Mouse (Mus musculus) cortical plate, adult 2 months (tissue): ENCODE results near the gene Slc4a2. TPM values are rescaled to one million over a fixed set of nuclear protein-coding genes. Genes with fewer than 3 reads are reported as not detected.

Experiments
- H3K27ac ChIP-seq: fragments of 200-500 bp; 2 replicates; pipeline ENCODE4 v1.5.1; 2012; ENCODE audit warnings: low read length, control low read depth, inconsistent platforms; ENCODE audit not compliant: insufficient read depth
- H3K4me1 ChIP-seq: fragments of 200-500 bp; 2 replicates; pipeline ENCODE4 v1.6.1; 2011; ENCODE audit warnings: low read length; ENCODE audit not compliant: control insufficient read depth, insufficient read depth
- H3K4me3 ChIP-seq: fragments of 200-500 bp; 2 replicates; pipeline ENCODE4 v1.5.1; 2011; ENCODE audit warnings: mild to moderate bottlenecking, low read length, control low read depth; ENCODE audit not compliant: insufficient read depth
- CTCF ChIP-seq: fragments of 200-500 bp; IDR thresholded peaks from 2 replicates; pipeline ENCODE4 v1.5.1; 2011; ENCODE audit warnings: mild to moderate bottlenecking, control low read depth, low read length; ENCODE audit not compliant: insufficient read depth; ENCODE audit errors: extremely low read depth
- POLR2A ChIP-seq: fragments of 200-500 bp; IDR thresholded peaks from 2 replicates; pipeline ENCODE4 v1.6.1; 2011; ENCODE audit warnings: mild to moderate bottlenecking, low read length, control low read depth; ENCODE audit not compliant: insufficient read depth; ENCODE audit errors: extremely low read depth
- polyA plus RNA-seq: library from polyadenylated mRNA; depleted of rRNA; stranded (reverse); fragments of >200 nt; gene quantifications from 2 replicates; pipeline ENCODE4 v1.2.3, GENCODE M21; 2012

Slc4a2 gene
- polyA plus RNA-seq, 1 experiment, result 39.9 TPM

DNA sequence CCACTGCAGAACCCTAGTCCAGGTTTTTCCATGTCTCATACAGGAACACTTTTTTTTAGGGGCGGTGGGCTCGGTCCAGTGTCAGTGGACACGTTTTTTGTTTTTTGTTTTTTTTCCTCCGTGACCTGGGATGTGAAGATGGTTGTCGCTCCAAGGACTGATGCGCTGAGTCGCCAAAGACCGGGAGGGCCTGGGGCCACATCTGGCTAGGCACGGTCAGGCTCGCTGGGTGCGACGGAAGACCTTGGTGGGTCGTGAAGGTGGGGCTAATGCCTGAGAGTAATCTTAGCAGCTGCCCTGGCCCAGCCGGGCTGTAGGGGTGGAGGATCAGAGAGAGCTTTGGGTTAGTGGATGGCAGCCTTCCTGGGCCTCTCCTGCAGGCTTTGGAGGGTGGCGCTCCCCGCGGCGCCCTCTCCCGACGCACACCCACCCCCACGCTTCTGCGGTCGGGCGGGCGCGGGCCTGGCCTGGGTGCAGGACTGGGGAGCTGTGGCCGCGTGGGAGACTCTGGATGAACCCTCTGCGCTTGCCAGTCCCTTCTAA lies 29.1 kb downstream of the Slc4a2 start:
- Histone ChIP-seq H3K27ac (peak overlapping the region; percentile 31), H3K4me1 (peaks cover 17% of the 10 kb centered on the region), H3K4me3 (peak overlapping the region; percentile 95)
- TF ChIP-seq POLR2A, result no peak
- TF ChIP-seq CTCF, result no peak

DNA sequence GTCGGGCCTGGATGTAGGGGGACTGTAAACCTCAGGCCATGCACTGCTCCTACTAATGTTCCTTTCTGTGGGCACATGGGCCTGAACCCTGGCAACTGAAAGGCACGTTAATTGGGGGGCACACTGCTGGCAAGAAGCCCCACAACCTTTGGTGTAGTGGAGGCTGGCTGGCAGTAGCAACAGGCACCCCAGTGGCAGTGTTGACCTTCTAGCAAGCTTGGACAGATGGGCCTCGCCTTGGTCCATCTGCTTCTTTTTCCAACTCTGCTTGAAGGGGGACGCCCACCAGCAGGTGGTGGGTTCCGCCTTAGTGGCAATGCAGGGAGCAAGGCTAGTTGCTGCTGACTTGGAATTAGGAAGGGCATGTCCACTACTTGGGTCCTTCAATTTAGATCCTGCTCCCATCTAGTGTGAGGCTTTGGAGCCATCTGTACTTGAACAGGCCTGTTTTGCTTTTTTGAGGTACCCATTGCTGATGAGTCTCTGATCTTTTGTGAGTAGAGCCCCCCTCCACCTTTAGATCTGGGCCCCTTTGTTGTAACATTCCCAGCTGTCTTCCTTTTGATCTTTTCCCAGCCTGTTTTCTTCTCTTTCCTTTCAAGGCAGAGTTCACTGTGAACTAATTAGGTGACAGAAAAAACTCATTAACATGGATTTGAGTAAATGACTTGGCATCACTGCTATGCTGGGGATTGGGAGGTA lies 29.8 kb downstream of the Slc4a2 start:
- peak overlapping the region; percentile 95 for H3K4me3 ChIP-seq
- no peak overlapping the region for H3K27ac ChIP-seq
- no peak for TF ChIP-seq POLR2A
- no peak for TF ChIP-seq CTCF
- peaks cover 17% of the 10 kb centered on the region for H3K4me1 ChIP-seq

DNA sequence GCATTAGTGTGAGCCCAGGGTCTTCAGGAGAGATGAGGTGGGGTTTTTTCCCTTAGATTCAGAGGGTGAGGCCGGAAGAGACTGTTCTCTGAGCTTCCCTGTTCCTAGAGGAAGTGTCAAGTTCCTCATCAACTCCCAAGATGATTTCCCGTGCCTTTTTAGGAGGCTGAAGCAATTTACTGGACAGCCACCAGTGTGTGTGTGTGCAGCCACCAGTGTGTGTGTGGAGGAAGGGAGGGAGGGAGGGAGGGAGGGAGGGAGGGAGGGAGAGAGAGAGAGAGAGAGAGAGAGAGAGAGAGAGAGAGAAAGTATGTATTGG lies 30.3 kb downstream of the Slc4a2 start:
- Histone ChIP-seq H3K4me3 (peak overlapping the region; percentile 95), H3K4me1 (peaks cover 17% of the 10 kb centered on the region), H3K27ac (no peak overlapping the region)
- TF ChIP-seq POLR2A (no peak), CTCF (no peak)

DNA sequence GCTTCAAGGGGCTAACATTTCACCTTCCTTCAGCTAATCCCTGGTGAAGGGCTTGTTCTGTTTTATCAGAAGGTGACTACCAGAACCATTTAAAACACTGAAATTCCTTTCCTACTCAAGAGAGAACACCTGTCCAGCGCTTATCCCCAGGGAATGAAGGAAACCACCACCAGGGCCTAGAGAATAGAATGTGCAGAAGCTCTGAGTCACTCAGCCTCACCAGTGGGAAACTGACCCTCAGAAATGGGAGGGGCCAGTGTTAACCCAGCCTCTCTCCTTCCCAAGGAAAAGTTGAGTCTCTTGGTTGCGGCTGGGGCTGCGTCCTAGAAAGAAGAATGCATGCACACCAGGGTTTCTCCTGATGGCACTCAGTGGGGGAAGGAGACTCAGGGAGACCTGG lies 31.4 kb downstream of the Slc4a2 start:
- no peak overlapping the region; the same call in 1 of the 2 replicates for H3K4me3 ChIP-seq

DNA sequence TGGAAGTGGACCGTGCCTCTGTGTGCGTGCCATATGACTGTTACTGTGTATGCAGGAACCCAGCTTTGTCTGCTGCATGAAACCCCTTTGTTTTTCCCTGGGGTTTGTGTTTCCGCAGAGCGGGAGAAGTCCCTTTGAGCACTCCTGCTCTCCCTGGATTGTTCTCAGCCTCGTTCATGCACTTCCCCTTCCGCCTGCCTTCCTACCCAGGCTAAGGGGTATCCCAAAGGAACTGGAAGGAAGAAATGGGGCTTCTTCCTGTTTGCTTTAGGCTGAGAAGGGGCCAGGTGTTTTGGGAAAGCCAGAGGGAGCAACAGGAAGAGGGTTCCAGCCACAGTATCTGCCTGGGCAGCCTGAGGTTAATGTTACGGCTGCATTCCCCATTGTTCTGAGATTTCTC lies 32.0 kb downstream of the Slc4a2 start:
- Histone ChIP-seq H3K27ac (no peak overlapping the region), H3K4me1 (peaks cover 18% of the 10 kb centered on the region), H3K4me3 (no peak overlapping the region)
- TF ChIP-seq CTCF (no peak), POLR2A (no peak)

More for the DNA sequence above, 31.4 kb downstream of the Slc4a2 start:
- H3K4me1 ChIP-seq, result peaks cover 18% of the 10 kb centered on the region
- TF ChIP-seq POLR2A, result no peak
- no peak for TF ChIP-seq CTCF
- no peak overlapping the region for H3K27ac ChIP-seq

DNA sequence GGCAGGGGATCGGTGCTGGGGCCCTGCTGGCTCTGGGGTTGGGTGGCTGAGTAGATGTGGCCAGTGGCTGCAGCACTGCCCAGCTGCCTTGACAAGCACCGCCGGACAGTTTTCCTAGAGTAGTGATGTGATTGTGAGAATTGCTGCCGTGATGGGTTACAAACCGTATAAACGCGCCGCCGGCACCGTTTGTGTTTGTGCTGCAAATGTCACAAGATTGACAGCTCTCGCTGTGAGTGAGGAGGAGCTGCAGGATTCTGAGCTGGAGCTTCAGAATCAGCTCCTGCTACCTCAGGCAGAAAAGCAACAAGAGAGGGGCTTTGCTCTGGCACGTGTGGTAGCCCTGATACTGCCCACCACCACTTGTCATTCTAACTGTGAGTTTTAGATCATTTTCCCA lies 43.1 kb downstream of the Slc4a2 start:
- Histone ChIP-seq H3K4me1 (peaks cover 10% of the 10 kb centered on the region), H3K4me3 (no peak overlapping the region), H3K27ac (no peak overlapping the region)
- TF ChIP-seq POLR2A (no peak), CTCF (no peak)

DNA sequence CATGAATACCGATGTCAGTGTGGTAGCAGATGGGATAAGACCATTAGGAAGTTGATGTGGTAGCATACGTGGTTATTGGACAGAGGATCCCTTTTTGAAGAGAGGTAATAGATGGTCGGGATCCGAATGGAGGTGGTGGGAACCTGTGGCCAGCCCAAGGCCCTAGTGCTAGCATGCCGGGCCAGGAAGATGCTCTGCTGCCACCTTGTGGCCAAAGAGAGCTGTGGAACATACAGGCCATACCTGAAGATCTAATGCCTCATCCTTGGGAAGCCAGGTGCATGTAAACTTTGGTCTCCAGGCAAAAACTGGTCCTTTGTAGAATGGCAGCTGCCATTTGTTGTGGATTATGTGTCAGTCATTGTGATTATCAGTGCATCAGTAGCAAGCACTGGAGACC lies 47.0 kb downstream of the Slc4a2 start:
- H3K27ac ChIP-seq, result no peak overlapping the region
- TF ChIP-seq CTCF (peak; percentile 88), POLR2A (no peak)
- peaks cover 13% of the 10 kb centered on the region for H3K4me1 ChIP-seq
- no peak overlapping the region for H3K4me3 ChIP-seq

DNA sequence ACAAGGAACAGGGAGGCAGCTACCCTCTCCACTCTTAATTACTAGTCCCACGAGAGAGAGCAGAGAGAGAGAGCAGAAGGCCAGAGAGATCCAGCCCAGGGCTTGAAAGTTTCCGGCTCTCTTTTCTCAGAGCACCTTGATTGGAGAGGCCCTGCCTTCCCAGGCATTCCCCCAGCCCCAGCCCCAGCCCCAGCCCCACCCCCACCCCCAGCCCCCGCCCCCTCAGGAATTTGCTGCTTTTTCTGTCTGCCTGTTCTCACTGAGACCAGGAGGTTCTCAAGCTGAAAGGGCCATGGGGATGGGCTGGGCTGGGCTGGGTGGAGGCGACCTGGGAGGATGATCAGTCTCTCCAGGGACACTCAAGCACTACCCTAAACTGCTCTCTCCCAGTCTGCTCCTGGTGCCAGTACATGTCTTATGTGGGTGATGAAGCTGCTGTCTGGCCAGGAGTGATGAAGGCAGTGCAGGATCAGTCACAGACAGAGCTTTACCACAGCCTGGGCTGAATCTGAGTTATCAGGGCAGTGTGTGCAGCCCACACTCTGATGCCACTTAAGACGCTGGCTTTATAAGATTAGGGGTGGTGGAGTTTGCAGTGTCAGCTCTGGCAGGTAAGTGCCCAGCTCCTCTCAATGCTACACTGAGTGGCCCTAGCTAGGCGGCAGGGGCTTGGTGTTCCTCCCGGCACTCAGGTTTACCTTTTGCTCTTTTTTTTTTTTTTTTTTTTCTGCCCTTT lies 49.4 kb downstream of the Slc4a2 start:
- Histone ChIP-seq H3K4me1 (peaks cover 12% of the 10 kb centered on the region), H3K4me3 (no peak overlapping the region), H3K27ac (no peak overlapping the region)
- TF ChIP-seq POLR2A (no peak), CTCF (no peak)

DNA sequence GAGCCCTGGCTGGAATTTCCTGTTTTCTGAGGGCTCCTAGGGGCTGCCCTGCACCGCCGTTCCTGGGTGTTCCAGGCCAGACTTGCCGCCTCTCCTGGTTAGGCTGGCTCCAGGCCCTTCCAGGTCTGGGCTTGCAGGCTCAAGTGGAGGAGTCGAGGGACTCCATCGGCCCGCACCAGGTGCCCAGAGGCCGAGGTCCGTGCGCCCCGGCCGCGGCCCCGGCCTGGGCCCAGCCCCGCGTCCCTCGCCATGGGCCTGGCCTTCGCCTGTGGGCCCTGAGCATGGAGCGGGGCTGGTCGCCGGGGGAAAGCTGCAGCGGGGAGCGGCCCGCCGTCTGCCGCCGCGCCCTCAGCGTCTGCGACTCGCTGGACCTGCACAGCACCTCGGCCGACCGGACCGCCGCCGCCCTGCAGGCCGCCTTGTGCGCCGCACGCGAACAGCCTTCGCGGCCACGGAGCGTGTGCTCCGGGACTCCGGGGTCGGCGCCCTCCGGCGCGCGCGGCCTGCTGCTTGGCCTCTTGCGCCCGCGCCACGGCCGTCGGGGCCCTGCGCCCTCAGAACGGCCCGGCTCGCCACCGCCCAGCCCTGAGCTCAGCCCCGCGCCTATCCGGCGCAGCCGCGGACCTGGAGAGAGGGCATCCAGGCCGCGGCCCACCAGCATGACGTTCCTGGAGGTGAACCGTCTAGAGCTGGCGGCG lies 50.5 kb downstream of the Slc4a2 start:
- no peak overlapping the region for H3K27ac ChIP-seq
- no peak overlapping the region; the same call in 1 of the 2 replicates for H3K4me3 ChIP-seq
- peaks cover 11% of the 10 kb centered on the region for H3K4me1 ChIP-seq
- no peak for TF ChIP-seq POLR2A
- TF ChIP-seq CTCF, result no peak
